Mouse (Mus musculus): Measurements from ENCODE around the gene Otog.

DNA sequence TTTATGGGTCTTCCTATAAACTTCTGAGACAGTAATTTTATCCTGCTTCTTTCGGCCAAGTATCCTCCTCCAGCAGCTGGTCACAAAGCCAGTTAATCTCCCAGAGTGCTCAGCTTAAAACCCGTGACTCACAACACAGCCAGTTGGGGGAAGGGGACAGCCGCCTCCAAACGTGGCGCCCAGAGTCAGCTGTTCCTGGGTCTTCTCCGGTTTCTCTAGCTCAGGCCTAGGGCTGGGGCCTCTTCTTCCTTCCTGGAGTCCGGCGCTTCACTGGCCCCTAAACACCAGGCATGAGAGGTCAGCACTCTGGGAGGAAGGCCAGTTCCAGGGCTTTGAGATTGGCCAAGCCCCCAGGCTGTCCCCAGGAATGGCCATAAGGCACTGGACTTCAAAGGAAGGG lies 112.4 kb downstream of the Otog start:
- no peak for TF ChIP-seq CTCF (IDR thresholded peaks at IDR 0.05; ENCODE audit: borderline replicate concordance, insufficient read depth, low read depth, low read length)
- no peak for TF ChIP-seq POLR2A (IDR thresholded peaks at IDR 0.05; ENCODE audit: borderline replicate concordance, insufficient read depth, low read length)

Data from cerebellum, adult 2 months (tissue).